In genomic region chr4:130860902-130861652, GRCm38 (mm10) we compare ENCODE assay signal across 9 mouse cellular contexts. TPM values are rescaled to one million over a fixed set of nuclear protein-coding genes. Genes with fewer than 3 reads are reported as not detected.
DNase-seq lines count a peak whose midpoint lies in the region; ATAC-seq lines count a peak whose summit lies in the region.
"Had no signal": no experiment of that assay in that cellular context is flagged by ENCODE, and none has a peak within 500 bp of the region (broad histone marks: within the 10 kb centered on the region; RNA-seq: fewer than 3 reads in every experiment).

No protein-coding gene starts in this region.

- no peaks in the 10 kb centered on the region for H3K36me3 ChIP-seq in heart, embryonic 16.5 days (ENCODE audit: control insufficient read depth, insufficient read depth)
- no peaks in the 10 kb centered on the region for H3K36me3 ChIP-seq in embryonic facial prominence, embryonic 11.5 days (replicated peaks; ENCODE audit: control insufficient read depth, insufficient read depth, low read depth, low read length)
- H3K36me3 ChIP-seq in forebrain, embryonic 16.5 days (ENCODE audit: control insufficient read depth, insufficient read depth): no peaks in the 10 kb centered on the region
- no peaks in the 10 kb centered on the region for H3K36me3 ChIP-seq in midbrain, embryonic 12.5 days

- H3K4me2 ChIP-seq in heart, embryonic 16.5 days (ENCODE audit: low read depth, low read length): peak overlapping the region; percentile 67
- peak overlapping the region; percentile 45 for H3K4me2 ChIP-seq in embryonic facial prominence, embryonic 11.5 days (ENCODE audit: low read depth, low read length)
- peak overlapping the region; percentile 55 for H3K4me2 ChIP-seq in forebrain, embryonic 16.5 days (ENCODE audit: low read length)
- peak overlapping the region; percentile 45 for H3K4me2 ChIP-seq in midbrain, embryonic 12.5 days (replicated peaks)

- peak overlapping the region; percentile 46 for H3K4me3 ChIP-seq in heart, embryonic 16.5 days (ENCODE audit: low read length)
- no peak overlapping the region; the same call in 1 of the 2 replicates for H3K4me3 ChIP-seq in embryonic facial prominence, embryonic 11.5 days (ENCODE audit: low read depth, low read length)
- peak overlapping the region; percentile 26 for H3K4me3 ChIP-seq in forebrain, embryonic 16.5 days (replicated peaks; ENCODE audit: low read length)
- H3K4me3 ChIP-seq in midbrain, embryonic 12.5 days: peak overlapping the region; percentile 19

- no peak for DNase-seq in heart, postnatal 25 days (ENCODE audit: low spot score)
- DNase-seq in embryonic facial prominence, embryonic 11.5 days (ENCODE audit: low spot score): no peak
- DNase-seq in embryo, embryonic 9.5 days (ENCODE audit: extremely low spot score): no peak
- DNase-seq in adipocyte (ENCODE audit: low spot score): no peak
- no peak for DNase-seq in ovary, postnatal 14 days (ENCODE audit: low spot score)

- no peak overlapping the region for H3K9ac ChIP-seq in heart, embryonic 16.5 days (ENCODE audit: low read length)
- no peak overlapping the region for H3K9ac ChIP-seq in embryonic facial prominence, embryonic 11.5 days (replicated peaks; ENCODE audit: low read length)
- peak overlapping the region; percentile 33 for H3K9ac ChIP-seq in forebrain, embryonic 16.5 days (replicated peaks; ENCODE audit: low read depth, low read length)
- no peak overlapping the region for H3K9ac ChIP-seq in midbrain, embryonic 12.5 days (replicated peaks)

- peaks cover 9% of the 10 kb centered on the region for H3K27me3 ChIP-seq in heart, embryonic 16.5 days (ENCODE audit: control insufficient read depth, insufficient read depth, low read length)
- H3K27me3 ChIP-seq in embryonic facial prominence, embryonic 11.5 days (ENCODE audit: control insufficient read depth, insufficient read depth, low read length): peaks cover 10% of the 10 kb centered on the region
- H3K27me3 ChIP-seq in forebrain, embryonic 16.5 days (replicated peaks; ENCODE audit: control insufficient read depth, insufficient read depth, low read length): peaks cover 2% of the 10 kb centered on the region; the same call in 1 of the 2 replicates
- H3K27me3 ChIP-seq in midbrain, embryonic 12.5 days: peaks cover 73% of the 10 kb centered on the region

- no peaks in the 10 kb centered on the region for H3K9me3 ChIP-seq in heart, embryonic 16.5 days (replicated peaks; ENCODE audit: control insufficient read depth, low read length)
- no peaks in the 10 kb centered on the region for H3K9me3 ChIP-seq in embryonic facial prominence, embryonic 11.5 days (replicated peaks; ENCODE audit: control insufficient read depth, low read length)
- H3K9me3 ChIP-seq in forebrain, embryonic 16.5 days (ENCODE audit: control insufficient read depth, low read length): no peaks in the 10 kb centered on the region
- H3K9me3 ChIP-seq in midbrain, embryonic 12.5 days: no peaks in the 10 kb centered on the region

- WGBS in heart, embryonic 16.5 days: 47% methylated on average over 15 of the region's 15 CpGs
- WGBS in embryonic facial prominence, embryonic 11.5 days: 55% methylated on average over 15 of the region's 15 CpGs
- WGBS in forebrain, embryonic 16.5 days: 54% methylated on average over 15 of the region's 15 CpGs
- WGBS in midbrain, embryonic 12.5 days: 54% methylated on average over 15 of the region's 15 CpGs

- H3K4me1 ChIP-seq in heart, embryonic 16.5 days (ENCODE audit: control insufficient read depth, insufficient read depth, low read length): peaks cover 10% of the 10 kb centered on the region
- peaks cover 3% of the 10 kb centered on the region for H3K4me1 ChIP-seq in embryonic facial prominence, embryonic 11.5 days (ENCODE audit: control insufficient read depth, insufficient read depth, low read length)
- H3K4me1 ChIP-seq in forebrain, embryonic 16.5 days (replicated peaks; ENCODE audit: control insufficient read depth, insufficient read depth, low read length): peaks cover 22% of the 10 kb centered on the region
- peaks cover 30% of the 10 kb centered on the region for H3K4me1 ChIP-seq in midbrain, embryonic 12.5 days

- no peak for ATAC-seq in heart, embryonic 16.5 days (replicated peaks; ENCODE audit: extremely low read depth, insufficient read depth, low FRiP score)
- no peak; the same call in 1 of the 2 replicates for ATAC-seq in embryonic facial prominence, embryonic 11.5 days (replicated peaks; ENCODE audit: insufficient number of reproducible peaks, low FRiP score, low TSS enrichment, low read depth)
- ATAC-seq in forebrain, embryonic 16.5 days: peak; percentile 36
- ATAC-seq in midbrain, embryonic 12.5 days (ENCODE audit: low FRiP score, low read depth): no peak

- H3K27ac ChIP-seq in heart, embryonic 16.5 days (ENCODE audit: low read length): no peak overlapping the region
- no peak overlapping the region for H3K27ac ChIP-seq in embryonic facial prominence, embryonic 11.5 days (replicated peaks; ENCODE audit: low read depth, low read length)
- 0 out of 2 replicates have a peak overlapping the region, but pooled peaks have one; percentile 41 for H3K27ac ChIP-seq in forebrain, embryonic 16.5 days (ENCODE audit: low read length)
- no peak overlapping the region for H3K27ac ChIP-seq in midbrain, embryonic 12.5 days (replicated peaks)
- H3K27ac ChIP-seq: macrophage had no signal

- intact Hi-C loops in heart, postnatal 25 days (cut with DNase I): no loop called here

RNA-seq across cellular contexts. Expression of gene Laptm5, which starts 51.8 kb away (rescaled TPM):
- polyA plus RNA-seq in heart, embryonic 16.5 days (2015; fragmentation: Nextera tagmentation; extraction: Ambion mirVana): 37.5 and 61.2 TPM in 2 replicates
- 10 to 100 TPM; 17.8 to 18.4 TPM for total RNA-seq in heart, postnatal 25 days (2021)
- 25.2 and 25.4 TPM in 2 replicates for polyA plus RNA-seq in embryonic facial prominence, embryonic 11.5 days (2014; fragmentation: Nextera tagmentation; extraction: Ambion mirVana)
- 18.5 and 23.4 TPM in 2 replicates for polyA plus RNA-seq in forebrain, embryonic 16.5 days (2015; fragmentation: Nextera tagmentation; extraction: Ambion mirVana)
- polyA plus RNA-seq in midbrain, embryonic 12.5 days (2016; fragmentation: Nextera tagmentation; extraction: Ambion mirVana): 19.6 and 26.4 TPM in 2 replicates
